Mouse (Mus musculus): ENCODE data around the gene Ap4b1.

Gene Ap4b1

GRCm38 (mm10) chr3:103853804-103854203 is 44.5 kb downstream of the Ap4b1 start:
- no peak for DNase-seq (ENCODE audit: low spot score in 2 of 2)

- DNase-seq (ENCODE audit: low spot score in 2 of 2), result no peak
Observed at GRCm38 (mm10) chr3:103857036-103857805, 47.9 kb downstream of the Ap4b1 start.

- no peak for DNase-seq (ENCODE audit: low spot score in 2 of 2)
Observed at GRCm38 (mm10) chr3:103857977-103858563, 48.8 kb downstream of the Ap4b1 start.

GRCm38 (mm10) chr3:103858881-103859801 is 49.8 kb downstream of the Ap4b1 start, which contains the start of gene Ptpn22:
Gene Ptpn22 (plus strand): TSS chr3:103859795.
- DNase-seq (ENCODE audit: low spot score in 2 of 2), result no peak

- no peak for DNase-seq (ENCODE audit: low spot score in 2 of 2)
Observed at GRCm38 (mm10) chr3:103859851-103860391, 50.6 kb downstream of the Ap4b1 start.

GRCm38 (mm10) chr3:103862721-103863220 is 53.5 kb downstream of the Ap4b1 start:
- DNase-seq (ENCODE audit: low spot score in 2 of 2), result no peak

GRCm38 (mm10) chr3:103864200-103864599 is 54.9 kb downstream of the Ap4b1 start:
- DNase-seq (ENCODE audit: low spot score in 2 of 2), result no peak

- DNase-seq (ENCODE audit: low spot score in 2 of 2), result no peak
Observed at GRCm38 (mm10) chr3:103867424-103867971, 58.2 kb downstream of the Ap4b1 start.

- no peak for DNase-seq (ENCODE audit: low spot score in 2 of 2)
Observed at GRCm38 (mm10) chr3:103868008-103868407, 58.7 kb downstream of the Ap4b1 start.

Data from cerebellum, postnatal 4 days (tissue).